Mouse (Mus musculus): Measurements from ENCODE around the gene Tecta. TPM values are rescaled to one million over a fixed set of nuclear protein-coding genes. Genes with fewer than 3 reads are reported as not detected.

Gene Tecta
- total RNA-seq, 2 experiments from 2014 or later: 0.11 to 0.27 TPM

DNA sequence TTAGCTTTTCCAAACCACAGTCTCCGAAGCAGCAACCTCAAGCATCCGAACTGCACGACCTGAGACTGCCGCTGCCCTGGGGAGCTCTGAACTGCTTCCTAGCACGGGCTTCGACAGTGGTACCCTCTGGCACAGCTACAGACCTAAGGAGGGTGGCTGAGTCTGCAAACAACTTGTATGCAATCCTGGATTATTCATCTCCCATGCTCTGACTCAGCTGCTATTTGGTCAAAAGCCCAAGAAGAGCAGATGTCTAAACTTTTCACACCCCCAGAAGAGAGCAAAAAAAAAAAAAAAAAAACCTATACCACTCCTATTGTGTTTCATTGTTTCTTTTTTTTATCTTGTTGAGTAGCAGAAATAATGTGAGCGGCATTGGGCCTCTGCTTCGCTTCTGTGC lies 5.4 kb downstream of the Tecta start:
- intact Hi-C loops (cut with DNase I; ENCODE audit: low total_unique reads): no loop called here
- DNase-seq: no peak

DNA sequence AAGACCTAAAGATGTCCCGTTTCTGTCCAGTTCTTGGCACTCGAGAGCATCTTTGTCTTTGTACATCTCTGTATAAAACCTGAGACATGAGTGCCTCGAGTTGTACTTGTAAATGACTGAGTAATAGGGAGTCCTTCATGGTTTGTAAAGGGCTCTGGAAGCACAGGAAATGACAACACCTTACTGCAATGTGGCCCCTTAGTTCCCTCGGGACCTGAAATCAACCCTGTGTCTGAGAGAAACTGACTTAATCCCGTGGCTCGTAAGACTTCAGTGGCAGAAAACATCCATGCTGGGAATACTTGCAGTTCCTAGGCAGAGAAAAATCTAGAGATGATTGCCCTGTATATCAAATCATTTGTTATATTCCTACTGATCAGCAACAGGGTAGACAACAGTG lies 6.8 kb downstream of the Tecta start:
- no peak for DNase-seq
- intact Hi-C loops (cut with DNase I; ENCODE audit: low total_unique reads): no loop called here

DNA sequence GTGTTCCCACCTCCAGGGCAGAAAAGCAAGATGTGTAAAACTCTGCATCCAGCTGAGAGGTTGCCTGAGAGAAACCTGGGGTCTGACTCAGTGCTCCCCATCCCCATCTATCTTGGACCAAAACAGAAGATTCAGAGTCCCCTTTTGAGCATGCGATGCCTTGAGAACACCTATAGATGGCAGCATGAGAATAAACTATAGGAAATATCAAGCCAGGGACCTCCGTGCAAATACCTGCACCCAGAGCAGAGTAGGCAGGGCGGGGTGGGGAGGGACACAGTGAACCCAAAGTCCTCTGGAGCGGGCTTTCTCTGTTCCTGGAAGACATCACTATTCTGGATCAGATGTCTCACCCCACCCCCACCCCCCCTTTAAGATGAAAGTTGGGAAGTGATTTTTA lies 11.2 kb downstream of the Tecta start:
- intact Hi-C loops (cut with DNase I; ENCODE audit: low total_unique reads): no loop called here
- DNase-seq: no peak

DNA sequence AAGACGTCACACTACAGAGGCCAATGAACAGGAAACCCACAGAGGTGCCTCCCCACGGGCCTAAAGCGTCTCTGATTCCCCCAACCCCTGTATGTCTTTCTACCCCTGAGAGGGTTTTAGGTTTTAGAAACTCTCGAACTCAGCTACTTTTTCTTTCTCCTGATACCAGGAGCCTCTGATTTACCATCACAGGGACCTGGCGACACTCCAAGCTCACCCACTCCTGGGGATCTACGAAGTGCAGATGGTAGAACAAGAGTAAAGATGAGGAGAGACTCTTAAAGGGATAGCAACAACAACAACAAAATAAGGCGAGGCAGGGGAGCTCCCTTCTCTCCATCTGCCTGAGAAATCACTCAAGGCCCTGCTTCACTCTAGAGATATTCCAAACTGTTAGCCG lies 12.7 kb downstream of the Tecta start:
- intact Hi-C loops (cut with DNase I; ENCODE audit: low total_unique reads): no loop called here
- DNase-seq: no peak

DNA sequence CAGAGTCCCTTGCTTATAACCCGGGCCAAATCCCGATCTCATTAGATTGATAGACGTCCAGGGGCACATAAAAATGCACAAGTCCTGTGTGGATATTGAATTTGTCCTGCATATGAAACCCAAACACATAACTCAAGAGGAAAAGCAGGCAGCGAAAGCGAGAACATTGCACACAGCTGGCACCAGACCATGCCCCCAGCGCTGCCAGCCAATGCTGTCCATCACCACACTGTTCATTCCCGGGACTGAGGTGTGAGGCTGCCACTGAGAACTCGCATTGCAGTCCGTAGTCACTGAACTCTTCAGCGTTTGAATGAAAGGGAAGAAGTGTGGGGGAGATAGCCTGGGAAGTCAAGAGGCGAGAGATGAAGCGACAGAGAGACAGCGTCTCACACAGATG lies 14.1 kb downstream of the Tecta start:
- peak; percentile 12 for DNase-seq
- intact Hi-C loops (cut with DNase I; ENCODE audit: low total_unique reads): no loop called here

DNA sequence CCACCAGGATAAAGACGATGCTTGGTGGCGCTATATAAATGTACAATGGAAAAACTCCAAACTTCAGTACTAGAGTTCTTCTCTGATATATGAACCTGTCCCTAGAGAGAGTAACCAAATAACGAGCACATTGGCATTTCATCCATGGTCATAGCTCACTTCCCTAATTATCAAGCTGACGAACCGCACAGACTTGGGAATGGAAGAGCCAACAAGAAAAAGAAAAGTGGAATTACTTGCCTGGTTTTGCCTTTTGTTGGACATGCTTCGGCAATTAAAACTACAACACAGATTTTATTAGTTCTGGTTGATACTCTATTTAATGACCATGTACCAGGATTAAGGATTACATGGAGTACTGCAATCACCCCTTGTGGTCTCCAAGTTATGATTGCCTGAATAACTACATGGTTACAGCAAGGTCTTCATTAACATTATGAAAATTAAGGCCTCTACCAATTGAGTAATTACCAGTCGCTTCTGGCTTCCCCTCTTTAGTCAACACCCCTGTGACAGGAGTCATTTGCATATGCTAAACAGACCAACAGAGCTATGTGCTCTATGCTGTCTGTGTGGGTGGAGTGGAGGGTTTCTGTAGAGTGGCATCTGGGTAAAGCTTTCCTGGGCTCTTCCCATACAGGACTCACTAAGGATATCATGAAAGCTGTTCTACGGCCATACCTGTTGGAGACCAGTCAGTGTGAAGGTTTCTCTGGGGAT lies 16.9 kb downstream of the Tecta start:
- intact Hi-C loops (cut with DNase I; ENCODE audit: low total_unique reads): no loop called here
- no peak for DNase-seq

DNA sequence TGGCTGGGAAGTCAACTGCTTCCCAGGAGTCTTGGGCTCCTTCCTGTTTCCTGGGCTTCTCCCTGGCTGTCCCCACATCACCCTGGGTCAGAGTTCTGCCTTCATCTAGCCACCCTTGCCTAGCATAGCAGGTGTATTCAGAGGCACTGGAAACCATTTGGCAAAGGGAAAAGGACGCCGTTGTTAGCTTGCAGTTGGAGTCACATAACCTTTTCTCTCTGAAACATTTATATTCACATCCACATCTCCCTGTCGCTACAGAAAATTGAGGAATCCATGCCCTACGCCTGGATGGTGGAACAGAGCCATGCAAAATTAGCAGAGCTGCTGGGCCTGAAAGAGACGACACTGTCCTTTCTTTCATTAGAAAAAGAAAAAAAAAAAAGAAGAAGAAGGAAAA lies 17.7 kb downstream of the Tecta start:
- no peak for DNase-seq
- intact Hi-C loops (cut with DNase I; ENCODE audit: low total_unique reads): no loop called here

DNA sequence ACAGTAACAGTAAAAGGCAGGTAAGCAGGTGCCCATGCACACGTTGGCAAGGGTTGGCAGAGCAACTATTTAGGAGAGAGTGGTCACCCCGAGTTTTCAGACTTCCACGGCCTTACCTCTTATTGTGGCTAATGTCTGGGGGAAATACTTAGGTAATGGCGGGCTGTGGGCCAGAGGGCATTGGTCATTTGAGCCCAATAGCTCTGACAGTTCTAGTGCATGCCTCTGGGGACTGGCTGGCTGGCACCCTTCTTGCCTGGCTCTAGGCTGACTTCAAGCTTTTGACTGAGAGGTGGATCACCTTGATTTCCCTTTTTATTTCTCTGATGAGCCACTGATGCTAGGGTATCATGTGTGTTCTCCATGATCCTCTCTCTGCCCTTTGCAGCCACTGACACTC lies 21.7 kb downstream of the Tecta start:
- no peak for DNase-seq
- intact Hi-C loops (cut with DNase I; ENCODE audit: low total_unique reads): no loop called here

DNA sequence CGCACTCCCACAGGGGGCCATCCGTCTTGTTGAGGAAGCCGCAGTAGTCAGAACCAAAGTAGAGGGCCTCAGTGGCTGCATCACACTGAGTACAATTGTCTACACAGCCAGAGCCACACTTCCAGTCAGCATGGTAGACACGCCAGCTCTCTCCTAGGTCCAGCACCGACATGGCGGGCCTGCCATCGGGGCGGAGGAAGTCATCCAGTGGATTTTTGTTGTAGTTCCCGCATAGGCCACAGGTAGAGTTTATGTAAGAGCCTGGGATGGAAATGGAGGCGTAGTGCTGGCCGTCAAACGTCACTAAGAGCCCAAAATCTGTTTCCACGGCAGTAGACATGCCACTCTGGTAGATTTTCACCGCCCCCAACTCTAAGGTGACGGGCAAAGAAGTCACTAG lies 22.1 kb downstream of the Tecta start:
- intact Hi-C loops (cut with DNase I; ENCODE audit: low total_unique reads): no loop called here
- no peak for DNase-seq

DNA sequence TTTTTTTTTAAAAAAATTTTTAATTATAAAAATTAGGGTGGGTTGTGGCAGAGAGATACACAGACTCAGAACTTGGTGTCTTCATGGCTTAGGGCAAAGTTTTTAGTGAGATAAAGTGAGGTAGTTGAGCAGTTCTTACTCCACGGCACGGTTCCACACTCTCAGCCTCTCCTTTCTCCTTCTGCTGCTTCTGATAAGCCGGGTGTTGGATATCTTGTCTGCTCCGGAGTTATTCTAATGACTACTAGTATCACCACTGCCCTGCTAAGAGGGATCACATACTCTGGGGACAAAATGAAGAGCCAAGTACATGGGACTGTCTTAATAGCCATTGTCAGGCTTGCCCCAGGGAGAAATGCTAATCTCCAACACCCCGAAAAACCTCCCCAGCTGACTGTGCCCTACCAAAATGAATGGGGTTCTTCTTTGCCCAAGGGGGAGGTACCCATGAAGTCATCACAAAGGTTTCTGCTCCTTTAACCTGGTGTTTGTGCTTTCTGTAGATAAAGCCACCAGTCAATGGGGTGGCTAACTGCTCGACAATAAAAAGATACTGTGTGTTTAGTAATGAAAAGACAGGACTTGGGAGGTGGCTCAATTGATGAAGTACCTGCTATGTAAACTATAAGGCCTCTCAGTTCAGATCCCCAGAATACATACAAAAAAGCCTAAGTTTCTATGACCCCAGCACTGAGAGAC lies 27.9 kb downstream of the Tecta start:
- no peak for DNase-seq
- intact Hi-C loops (cut with DNase I; ENCODE audit: low total_unique reads): no loop called here

DNA sequence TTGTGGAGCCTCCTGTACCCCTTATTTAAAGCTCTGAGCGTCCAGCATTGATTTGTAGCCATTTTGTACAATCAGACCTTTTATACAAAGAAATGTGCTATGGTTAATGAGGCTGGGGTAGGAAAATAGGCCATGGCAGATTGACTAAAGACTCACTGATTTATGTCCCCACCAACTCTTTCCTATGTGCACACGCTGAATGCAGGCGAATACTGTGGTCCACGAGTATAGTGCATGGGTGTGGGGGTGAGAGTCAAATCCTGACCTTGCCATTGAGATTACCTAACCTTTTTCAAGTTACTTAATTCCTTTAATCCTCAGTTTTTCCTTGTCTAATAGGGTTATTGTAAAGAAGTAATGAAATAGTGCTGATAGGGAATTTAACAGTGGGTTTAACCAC lies 42.1 kb downstream of the Tecta start:
- intact Hi-C loops (cut with DNase I; ENCODE audit: low total_unique reads): no loop called here
- DNase-seq: no peak

DNA sequence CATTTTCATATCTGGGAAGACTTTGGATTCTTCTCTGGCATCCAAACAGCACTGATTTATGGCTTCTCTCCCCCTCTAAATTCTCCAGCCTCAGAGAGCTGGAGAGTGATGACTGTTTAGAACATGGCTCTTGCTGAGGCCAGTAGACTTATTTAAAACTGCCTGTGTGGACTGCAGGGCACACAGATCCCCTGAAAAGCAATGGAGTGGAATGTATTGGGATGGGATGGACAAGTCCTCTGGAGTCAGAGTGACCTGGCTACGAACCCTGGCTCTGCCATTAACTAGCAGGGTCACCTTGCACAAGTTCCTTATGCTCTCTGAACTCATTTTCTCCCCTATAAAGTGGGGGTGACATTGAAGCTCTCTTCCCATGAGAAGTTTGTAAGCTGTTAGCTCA lies 44.9 kb downstream of the Tecta start:
- no peak for DNase-seq
- intact Hi-C loops (cut with DNase I; ENCODE audit: low total_unique reads): no loop called here

DNA sequence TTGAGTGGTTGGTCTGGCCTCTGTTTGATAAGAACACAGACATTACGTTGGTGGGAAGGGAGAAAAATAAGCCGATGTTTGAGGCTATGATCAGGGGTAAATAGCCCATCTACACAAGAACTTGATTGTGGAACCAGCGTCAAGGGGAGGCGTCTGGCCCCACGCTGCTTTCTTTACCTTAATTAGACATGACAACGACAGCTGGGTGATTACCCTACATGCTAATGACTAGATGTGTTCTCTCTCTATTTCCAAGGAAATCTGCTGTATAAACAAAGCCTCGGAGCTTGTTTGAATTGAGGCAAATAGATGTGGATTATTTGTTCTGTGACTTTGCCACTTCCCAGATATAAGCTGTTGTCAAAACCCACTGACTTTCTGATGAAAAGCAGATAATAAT lies 49.9 kb downstream of the Tecta start:
- intact Hi-C loops (cut with DNase I; ENCODE audit: low total_unique reads): no loop called here

DNA sequence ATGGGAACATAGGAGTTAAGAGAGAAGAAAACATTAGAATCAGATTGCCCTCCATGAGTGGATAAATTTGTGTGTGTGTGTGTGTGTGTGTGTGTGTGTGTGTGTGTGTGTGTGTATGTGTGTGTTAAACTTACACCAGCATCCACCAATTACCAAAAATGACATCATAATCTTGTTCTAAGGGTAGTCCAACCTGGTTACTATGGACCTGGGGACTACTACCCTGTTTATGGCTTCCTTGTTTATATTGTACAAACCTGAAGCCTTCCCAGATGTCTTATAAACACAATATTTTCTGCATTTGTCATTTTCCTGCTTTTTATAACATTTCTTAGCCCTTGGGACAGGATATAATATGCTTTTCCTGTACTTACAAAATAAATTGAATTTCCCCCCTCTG lies 53.4 kb downstream of the Tecta start:
- intact Hi-C loops (cut with DNase I; ENCODE audit: low total_unique reads): no loop called here
- DNase-seq: no peak

More for the DNA sequence above, 49.9 kb downstream of the Tecta start:
- DNase-seq: no peak

DNA sequence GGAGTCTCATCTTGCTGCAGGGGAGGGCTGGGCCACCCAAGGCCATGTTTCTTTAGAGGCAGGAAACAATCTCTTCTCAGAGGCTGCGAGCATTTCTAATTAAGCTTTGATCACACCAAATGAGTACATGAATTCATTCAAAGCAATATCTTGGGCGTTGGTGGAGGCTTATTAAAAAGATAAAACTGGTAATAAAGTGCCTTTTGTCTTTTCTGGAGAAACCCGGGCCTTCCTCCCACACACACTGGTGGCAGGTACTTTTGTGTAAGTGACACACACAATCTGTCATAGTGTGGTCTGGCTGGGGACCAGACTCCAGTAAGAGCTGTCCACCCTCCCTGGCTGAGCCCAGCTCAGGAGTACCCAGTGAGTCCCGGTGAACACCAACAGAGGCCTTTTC lies 60.6 kb downstream of the Tecta start:
- intact Hi-C loops (cut with DNase I; ENCODE audit: low total_unique reads): no loop called here
- no peak for DNase-seq

DNA sequence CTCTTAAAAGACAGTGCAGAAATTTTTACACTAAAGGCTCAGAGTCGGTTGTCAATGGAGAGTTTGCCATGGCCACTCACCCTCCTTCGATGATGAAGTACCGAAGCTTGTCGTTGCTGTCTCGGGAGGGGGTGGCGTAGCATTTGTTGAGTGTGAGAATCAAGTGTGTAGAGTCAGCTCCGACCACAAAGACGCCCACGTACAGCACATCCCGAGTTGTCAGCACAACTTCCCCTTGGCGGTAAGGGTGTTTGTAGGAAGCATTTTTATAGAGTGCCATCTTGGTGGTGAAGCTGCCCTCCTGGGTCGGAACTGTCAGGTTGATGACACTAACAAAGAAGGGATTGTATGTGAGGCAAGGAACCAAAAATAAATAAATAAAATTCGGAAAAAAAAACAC lies 62.7 kb downstream of the Tecta start:
- intact Hi-C loops (cut with DNase I; ENCODE audit: low total_unique reads): no loop called here
- DNase-seq: no peak

DNA sequence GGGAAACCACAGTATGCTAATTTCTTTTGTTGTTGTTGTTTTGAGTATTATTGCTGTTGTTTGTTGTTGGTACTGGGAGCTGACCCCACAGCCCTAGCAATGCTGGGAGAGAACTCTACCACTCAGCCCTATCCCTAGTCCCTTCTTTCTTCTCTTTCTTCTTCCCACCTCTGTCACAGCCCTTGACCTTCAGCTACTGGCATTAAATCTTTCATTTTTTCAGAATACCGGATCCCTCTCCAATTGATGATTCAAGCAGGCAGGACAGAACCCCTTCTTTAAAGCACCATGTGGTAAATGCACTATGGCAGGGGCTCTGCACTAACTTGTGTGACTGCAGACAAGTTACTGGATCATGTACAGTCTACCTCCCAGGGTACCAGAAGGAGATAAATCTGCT lies 63.2 kb downstream of the Tecta start:
- DNase-seq: no peak

DNA sequence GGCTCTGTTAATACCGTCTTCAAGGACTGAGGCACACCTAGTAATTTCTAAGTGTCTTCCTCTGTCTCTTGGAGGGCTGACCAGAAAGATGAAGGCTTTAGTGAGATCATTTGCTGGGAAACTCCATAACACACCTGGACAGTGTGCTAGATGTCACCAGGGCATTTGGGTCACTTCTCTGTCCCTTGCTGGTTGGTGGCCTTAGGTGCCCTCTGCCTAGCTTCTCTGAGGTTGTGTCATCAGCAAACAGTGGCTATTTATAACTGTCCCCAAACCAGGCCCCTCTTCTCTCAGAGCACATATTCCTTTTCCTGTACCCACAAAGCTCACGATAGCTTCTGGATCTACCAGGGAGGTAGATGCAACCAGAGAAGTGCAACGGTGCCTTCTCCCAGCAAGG lies 64.8 kb downstream of the Tecta start:
- intact Hi-C loops (cut with DNase I; ENCODE audit: low total_unique reads): no loop called here
- no peak for DNase-seq

More for the DNA sequence above, 63.2 kb downstream of the Tecta start:
- intact Hi-C loops (cut with DNase I; ENCODE audit: low total_unique reads): no loop called here

DNA sequence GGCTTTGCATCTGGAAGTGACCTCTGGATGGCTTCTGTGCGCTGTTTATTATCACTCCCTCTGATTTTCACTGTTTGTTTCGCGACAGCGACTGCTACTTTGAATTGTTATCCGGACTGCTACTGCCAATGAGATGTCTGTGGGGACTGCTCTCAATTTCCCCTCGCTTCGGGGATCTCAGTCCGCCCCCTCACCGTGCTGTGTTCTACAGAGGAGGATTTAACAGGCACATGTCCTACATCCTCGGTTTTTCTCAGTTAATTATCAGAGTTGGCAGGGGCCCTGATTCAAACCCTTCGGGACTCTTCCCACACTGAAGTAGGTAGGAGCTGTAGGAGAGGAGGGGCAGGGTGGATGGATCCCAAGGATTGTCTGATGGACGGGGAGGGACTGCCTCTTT lies 67.0 kb downstream of the Tecta start:
- intact Hi-C loops (cut with DNase I; ENCODE audit: low total_unique reads): no loop called here
- DNase-seq: no peak

DNA sequence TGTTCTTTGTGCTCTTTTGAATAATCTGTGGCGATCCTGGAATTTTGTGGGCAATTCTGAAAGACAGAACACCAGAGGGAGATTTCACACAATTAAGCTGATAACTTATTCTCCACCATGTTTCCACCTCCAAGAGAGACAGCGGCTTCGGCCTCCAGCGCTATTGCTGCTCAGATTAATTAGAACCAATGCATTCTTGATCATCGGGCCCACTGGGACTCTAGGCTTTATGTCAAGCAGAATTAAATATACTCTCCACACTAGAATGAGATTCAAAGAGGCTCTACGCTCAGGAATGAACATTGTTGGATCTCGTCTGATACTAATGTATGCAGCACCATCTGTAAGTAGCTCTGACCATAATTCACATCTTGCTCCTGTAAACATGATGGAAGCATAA lies 68.4 kb downstream of the Tecta start:
- intact Hi-C loops (cut with DNase I; ENCODE audit: low total_unique reads): no loop called here
- no peak for DNase-seq

DNA sequence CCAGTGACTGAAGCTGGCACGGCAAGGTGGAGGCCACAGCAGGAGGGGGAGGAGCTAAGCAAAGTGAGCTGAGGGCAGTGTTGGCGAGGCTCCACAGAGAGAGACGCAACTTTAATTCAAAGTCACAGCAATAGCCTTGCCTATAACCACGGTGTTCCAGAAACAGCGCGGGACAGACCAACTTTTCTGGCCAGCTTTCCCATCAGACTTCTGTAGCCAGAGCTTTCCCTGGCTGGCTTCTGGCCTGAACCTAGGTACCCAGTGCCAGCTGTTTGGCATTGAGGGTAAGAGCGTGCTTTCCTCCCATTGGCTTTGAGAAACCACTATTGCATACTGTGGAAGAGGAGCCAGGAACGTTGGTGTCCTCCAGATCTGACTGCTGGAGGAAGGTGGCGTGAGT lies 70.0 kb downstream of the Tecta start:
- no peak for DNase-seq
- intact Hi-C loops (cut with DNase I; ENCODE audit: low total_unique reads): loop anchor here (5.0 kb wide), 1 partner anchor 613 kb away; the partner anchor contains the start of gene Grik4

All from gastrocnemius, postnatal 14 days (tissue).